Mouse (Mus musculus): ENCODE results near the gene Usp6nl. TPM values are rescaled to one million over a fixed set of nuclear protein-coding genes. Genes with fewer than 3 reads are reported as not detected.

The Usp6nl gene
- polyA plus RNA-seq, 1 experiment from 2014 or later: 8.5 TPM

GRCm38 (mm10) chr2:6294993-6295628 lies 27.4 kb upstream of the Usp6nl start:
- no peak for DNase-seq (ENCODE audit: low spot score)
- Histone ChIP-seq H3K36me3 (ENCODE audit: control insufficient read depth, insufficient read depth, low read length) (no peaks in the 10 kb centered on the region), H3K9me3 (ENCODE audit: control insufficient read depth, low read length) (no peaks in the 10 kb centered on the region), H3K27ac (replicated peaks; ENCODE audit: low read depth, low read length) (no peak overlapping the region), H3K4me2 (ENCODE audit: low read depth, low read length) (no peak overlapping the region), H3K27me3 (replicated peaks; ENCODE audit: control insufficient read depth, insufficient read depth, low read length) (no peaks in the 10 kb centered on the region), H3K4me3 (ENCODE audit: low read depth, low read length) (no peak overlapping the region), H3K4me1 (ENCODE audit: control insufficient read depth, insufficient read depth, low read length) (no peaks in the 10 kb centered on the region), H3K9ac (ENCODE audit: low read depth, low read length) (no peak overlapping the region)
- 55% methylated on average over 7 of the region's 7 CpGs for WGBS
- no peak for ATAC-seq (ENCODE audit: low read depth)

GRCm38 (mm10) chr2:6304768-6305167 lies 17.7 kb upstream of the Usp6nl start:
- no peak for DNase-seq (ENCODE audit: low spot score)
- no peaks in the 10 kb centered on the region for H3K9me3 ChIP-seq (ENCODE audit: control insufficient read depth, low read length)
- no peak overlapping the region for H3K27ac ChIP-seq (replicated peaks; ENCODE audit: low read depth, low read length)
- no peaks in the 10 kb centered on the region for H3K27me3 ChIP-seq (replicated peaks; ENCODE audit: control insufficient read depth, insufficient read depth, low read length)
- no peak for ATAC-seq (ENCODE audit: low read depth)
- H3K4me3 ChIP-seq (ENCODE audit: low read depth, low read length): no peak overlapping the region
- no peaks in the 10 kb centered on the region for H3K36me3 ChIP-seq (ENCODE audit: control insufficient read depth, insufficient read depth, low read length)
- H3K4me2 ChIP-seq (ENCODE audit: low read depth, low read length): no peak overlapping the region
- 92% methylated on average over 4 of the region's 4 CpGs for WGBS
- H3K9ac ChIP-seq (ENCODE audit: low read depth, low read length): no peak overlapping the region
- H3K4me1 ChIP-seq (ENCODE audit: control insufficient read depth, insufficient read depth, low read length): no peaks in the 10 kb centered on the region

- Histone ChIP-seq H3K4me3 (ENCODE audit: low read depth, low read length) (no peak overlapping the region), H3K27ac (replicated peaks; ENCODE audit: low read depth, low read length) (no peak overlapping the region), H3K4me1 (ENCODE audit: control insufficient read depth, insufficient read depth, low read length) (no peaks in the 10 kb centered on the region), H3K9me3 (ENCODE audit: control insufficient read depth, low read length) (no peaks in the 10 kb centered on the region), H3K36me3 (ENCODE audit: control insufficient read depth, insufficient read depth, low read length) (no peaks in the 10 kb centered on the region), H3K27me3 (replicated peaks; ENCODE audit: control insufficient read depth, insufficient read depth, low read length) (no peaks in the 10 kb centered on the region), H3K9ac (ENCODE audit: low read depth, low read length) (no peak overlapping the region), H3K4me2 (ENCODE audit: low read depth, low read length) (no peak overlapping the region)
- DNase-seq (ENCODE audit: low spot score) (no peak), ATAC-seq (ENCODE audit: low read depth) (no peak)
- WGBS: 81% methylated on average over 3 of the region's 3 CpGs
Observed at GRCm38 (mm10) chr2:6306861-6307260, 15.6 kb upstream of the Usp6nl start.

- Histone ChIP-seq H3K4me2 (ENCODE audit: low read depth, low read length) (no peak overlapping the region), H3K9ac (ENCODE audit: low read depth, low read length) (no peak overlapping the region), H3K27me3 (replicated peaks; ENCODE audit: control insufficient read depth, insufficient read depth, low read length) (no peaks in the 10 kb centered on the region), H3K4me1 (ENCODE audit: control insufficient read depth, insufficient read depth, low read length) (no peaks in the 10 kb centered on the region), H3K4me3 (ENCODE audit: low read depth, low read length) (no peak overlapping the region), H3K9me3 (ENCODE audit: control insufficient read depth, low read length) (no peaks in the 10 kb centered on the region), H3K27ac (replicated peaks; ENCODE audit: low read depth, low read length) (no peak overlapping the region), H3K36me3 (ENCODE audit: control insufficient read depth, insufficient read depth, low read length) (no peaks in the 10 kb centered on the region)
- 56% methylated on average over 6 of the region's 6 CpGs for WGBS
- DNase-seq (ENCODE audit: low spot score): peak; percentile 47
- ATAC-seq (ENCODE audit: low read depth): no peak
Observed at GRCm38 (mm10) chr2:6309373-6309821, 13.1 kb upstream of the Usp6nl start.

- no peak overlapping the region for H3K4me3 ChIP-seq (ENCODE audit: low read depth, low read length)
- no peaks in the 10 kb centered on the region for H3K36me3 ChIP-seq (ENCODE audit: control insufficient read depth, insufficient read depth, low read length)
- ATAC-seq (ENCODE audit: low read depth): no peak
- DNase-seq (ENCODE audit: low spot score): no peak
- H3K4me1 ChIP-seq (ENCODE audit: control insufficient read depth, insufficient read depth, low read length): no peaks in the 10 kb centered on the region
- no peak overlapping the region for H3K9ac ChIP-seq (ENCODE audit: low read depth, low read length)
- H3K27me3 ChIP-seq (replicated peaks; ENCODE audit: control insufficient read depth, insufficient read depth, low read length): no peaks in the 10 kb centered on the region
- H3K4me2 ChIP-seq (ENCODE audit: low read depth, low read length): no peak overlapping the region
- H3K9me3 ChIP-seq (ENCODE audit: control insufficient read depth, low read length): no peaks in the 10 kb centered on the region
- WGBS: 83% methylated on average over 10 of the region's 10 CpGs
- no peak overlapping the region for H3K27ac ChIP-seq (replicated peaks; ENCODE audit: low read depth, low read length)
Observed at GRCm38 (mm10) chr2:6312764-6313163, 9.7 kb upstream of the Usp6nl start.

- no peak for ATAC-seq (ENCODE audit: low read depth)
- WGBS: 83% methylated on average over 1 of the region's 1 CpGs
Observed at GRCm38 (mm10) chr2:6313733-6314132, 8.7 kb upstream of the Usp6nl start.

GRCm38 (mm10) chr2:6320153-6320552 lies 2.3 kb upstream of the Usp6nl start:
- Histone ChIP-seq H3K9ac (ENCODE audit: low read depth, low read length) (no peak overlapping the region), H3K4me1 (ENCODE audit: control insufficient read depth, insufficient read depth, low read length) (peaks cover 26% of the 10 kb centered on the region), H3K36me3 (ENCODE audit: control insufficient read depth, insufficient read depth, low read length) (no peaks in the 10 kb centered on the region), H3K4me3 (ENCODE audit: low read depth, low read length) (no peak overlapping the region), H3K4me2 (ENCODE audit: low read depth, low read length) (no peak overlapping the region), H3K27ac (replicated peaks; ENCODE audit: low read depth, low read length) (no peak overlapping the region), H3K27me3 (replicated peaks; ENCODE audit: control insufficient read depth, insufficient read depth, low read length) (no peaks in the 10 kb centered on the region), H3K9me3 (ENCODE audit: control insufficient read depth, low read length) (no peaks in the 10 kb centered on the region)
- no peak for ATAC-seq (ENCODE audit: low read depth)
- DNase-seq (ENCODE audit: low spot score): peak; percentile 45
- WGBS: 40% methylated on average over 3 of the region's 3 CpGs

More at GRCm38 (mm10) chr2:6313733-6314132, 8.7 kb upstream of the Usp6nl start:
- Histone ChIP-seq H3K36me3 (ENCODE audit: control insufficient read depth, insufficient read depth, low read length) (no peaks in the 10 kb centered on the region), H3K4me3 (ENCODE audit: low read depth, low read length) (no peak overlapping the region), H3K4me2 (ENCODE audit: low read depth, low read length) (no peak overlapping the region), H3K9ac (ENCODE audit: low read depth, low read length) (no peak overlapping the region), H3K9me3 (ENCODE audit: control insufficient read depth, low read length) (no peaks in the 10 kb centered on the region), H3K27ac (replicated peaks; ENCODE audit: low read depth, low read length) (no peak overlapping the region), H3K27me3 (replicated peaks; ENCODE audit: control insufficient read depth, insufficient read depth, low read length) (no peaks in the 10 kb centered on the region), H3K4me1 (ENCODE audit: control insufficient read depth, insufficient read depth, low read length) (no peaks in the 10 kb centered on the region)
- DNase-seq (ENCODE audit: low spot score): no peak

- Histone ChIP-seq H3K4me3 (ENCODE audit: low read depth, low read length) (peak overlapping the region; percentile 98), H3K4me2 (ENCODE audit: low read depth, low read length) (peak overlapping the region; percentile 70), H3K9me3 (ENCODE audit: control insufficient read depth, low read length) (no peaks in the 10 kb centered on the region), H3K36me3 (ENCODE audit: control insufficient read depth, insufficient read depth, low read length) (no peaks in the 10 kb centered on the region), H3K9ac (ENCODE audit: low read depth, low read length) (peak overlapping the region; percentile 90), H3K4me1 (ENCODE audit: control insufficient read depth, insufficient read depth, low read length) (peaks cover 29% of the 10 kb centered on the region), H3K27me3 (replicated peaks; ENCODE audit: control insufficient read depth, insufficient read depth, low read length) (no peaks in the 10 kb centered on the region), H3K27ac (replicated peaks; ENCODE audit: low read depth, low read length) (peak overlapping the region; percentile 97)
- ATAC-seq (ENCODE audit: low read depth) (peak; percentile 51), DNase-seq (ENCODE audit: low spot score) (peak; percentile 89)
- WGBS: 5% methylated on average over 9 of the region's 9 CpGs
Observed at GRCm38 (mm10) chr2:6321769-6322375, 595 bp upstream of the Usp6nl start.
